Mouse (Mus musculus) liver, adult 2 months (tissue): ENCODE measurements around the gene Il18rap.

ENCODE experiments used
- CTCF ChIP-seq: fragments of 200-500 bp; IDR thresholded peaks from 2 replicates; pipeline ENCODE4 v1.5.1; 2011; ENCODE audit warnings: low read depth, low read length, control low read depth
- POLR2A ChIP-seq: fragments of 200-500 bp; IDR thresholded peaks from 2 replicates; pipeline ENCODE4 v1.6.1; 2011; ENCODE audit warnings: low read length, control low read depth; ENCODE audit not compliant: insufficient read depth; ENCODE audit errors: extremely low read depth

DNA sequence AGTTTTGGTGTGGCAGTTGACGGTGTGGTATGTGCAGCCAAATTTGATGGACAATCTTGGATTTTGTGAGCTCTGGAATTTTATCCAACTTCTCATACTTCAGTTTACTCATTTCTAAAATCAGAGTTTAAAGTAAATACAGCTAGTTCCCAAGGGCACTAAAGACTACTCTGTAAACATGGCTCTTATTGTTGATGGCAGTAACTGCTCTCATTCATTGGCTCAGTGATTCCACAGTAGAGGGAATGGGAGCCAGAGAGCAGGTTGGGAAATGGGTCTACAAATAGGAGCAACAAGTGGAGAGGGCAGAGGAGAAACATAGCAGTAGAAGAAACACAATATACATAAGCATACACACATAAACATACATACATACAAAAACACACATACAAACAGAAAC, 15.5 kb upstream of the Il18rap start:
- no peak for TF ChIP-seq POLR2A
- TF ChIP-seq CTCF, result no peak
